Mouse (Mus musculus): ENCODE measurements around the gene Elmo3. TPM values are rescaled to one million over a fixed set of nuclear protein-coding genes. Genes with fewer than 3 reads are reported as not detected.

Gene Elmo3
- total and polyA plus RNA-seq, 3 experiments = 0.72 to 1.4 (median 1.3) TPM

GRCm38 (mm10) chr8:105269075-105269458 lies 36.3 kb upstream of the Elmo3 start:
- H3K27ac ChIP-seq (ENCODE audit: insufficient read depth, low read depth) = no peak overlapping the region
- H3K27me3 ChIP-seq (replicated peaks) = no peaks in the 10 kb centered on the region
- TF ChIP-seq SIN3A (IDR thresholded peaks at IDR 0.05; ENCODE audit: low read length) (no peak), EP300 (IDR thresholded peaks at IDR 0.05; ENCODE audit: low read length) (no peak), ZKSCAN1 (IDR thresholded peaks at IDR 0.05; ENCODE audit: borderline replicate concordance, low read depth, low read length) (no peak), NELFE (IDR thresholded peaks at IDR 0.05; ENCODE audit: low read depth, low read length) (no peak), E2F4 (IDR thresholded peaks at IDR 0.05; ENCODE audit: insufficient replicate concordance, low read depth, low read length) (no peak), ETS1 (conservative IDR thresholded peaks at IDR 0.05; ENCODE audit: low read depth, low read length) (no peak), USF1 (IDR thresholded peaks at IDR 0.05; ENCODE audit: low read depth, low read length) (no peak)
- no peak overlapping the region for H3K4me3 ChIP-seq (replicated peaks in 1 of 3; ENCODE audit: low read depth in 2 of 3, low read length in 2 of 3, poor library complexity in 1 of 3)
- dilution Hi-C loops (cut with MboI; ENCODE audit: extremely low pct_ligation_motif_present, extremely low pct_unique_long_range_greater_than_20kb, low sequenced_read_pairs) = no loop called here
- DNase-seq (ENCODE audit: extremely low read depth) = no peak
- in situ Hi-C loops (cut with MboI; ENCODE audit: low pct_ligation_motif_present, low pct_unique_long_range_greater_than_20kb, low sequenced_read_pairs) = no loop called here
- H3K36me3 ChIP-seq (replicated peaks in 1 of 2; ENCODE audit: control insufficient read depth in 1 of 2, insufficient read depth in 1 of 2, low read length in 1 of 2) = peaks cover 22 to 37% of the 10 kb centered on the region in 2 experiments
- H3K4me1 ChIP-seq (ENCODE audit: control insufficient read depth in 1 of 2, insufficient read depth in 2 of 2) = peaks cover 0 to 16% of the 10 kb centered on the region in 2 experiments; a peak in 2 of 4 replicates
- peaks cover 19% of the 10 kb centered on the region for H3K9me3 ChIP-seq (replicated peaks; ENCODE audit: low read length)
- no peak overlapping the region for H3K4me2 ChIP-seq (ENCODE audit: insufficient read depth, low read depth, poor library complexity, severe bottlenecking)
- no peak overlapping the region for H3K9ac ChIP-seq (ENCODE audit: insufficient read depth, low read depth)
- H3K79me2 ChIP-seq (replicated peaks; ENCODE audit: control insufficient read depth, extremely low read depth, insufficient read depth, poor library complexity, severe bottlenecking) = no peaks in the 10 kb centered on the region

DNA sequence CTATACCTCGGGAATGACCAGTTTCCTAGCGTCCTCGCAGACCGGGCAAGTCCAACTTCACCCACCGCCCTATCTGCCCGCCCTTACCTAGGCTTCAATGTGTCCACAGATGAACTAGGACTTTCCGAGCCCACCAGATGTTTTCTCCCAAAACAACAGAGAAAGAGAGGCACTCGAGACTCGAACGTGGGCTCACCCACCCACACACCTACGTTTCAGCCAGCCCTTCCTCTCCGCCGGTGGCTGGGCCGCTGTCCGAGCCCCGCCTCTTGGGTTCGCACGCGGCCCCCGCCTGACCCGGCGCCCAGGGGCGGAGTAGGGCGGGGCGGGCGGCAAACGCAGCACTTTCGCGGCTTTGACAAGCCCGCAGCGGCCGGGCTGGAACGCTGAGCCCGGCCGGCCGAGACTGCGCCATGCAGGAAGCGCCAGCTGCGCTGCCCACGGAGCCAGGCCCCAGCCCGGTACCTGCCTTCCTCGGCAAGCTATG lies 35.9 kb upstream of the Elmo3 start, which contains the start of gene Hsf4:
Hsf4 (plus strand) TSS at position 341 of the 487 bp plus-strand sequence.
- TF ChIP-seq IRF4 (IDR thresholded peaks at IDR 0.05; ENCODE audit: low read depth, low read length) = no peak
- no peak for TF ChIP-seq USF2 (conservative IDR thresholded peaks at IDR 0.05; ENCODE audit: low read depth, low read length)
- TF ChIP-seq MYC (IDR thresholded peaks at IDR 0.05; ENCODE audit: low read depth, low read length) = no peak
- TF ChIP-seq CTCF (conservative IDR thresholded peaks at IDR 0.05 in 1 of 2, IDR thresholded peaks at IDR 0.05 in 1 of 2; ENCODE audit: low read depth in 2 of 2, low read length in 2 of 2) = no peak
- no peak for TF ChIP-seq SMC3 (IDR thresholded peaks at IDR 0.05; ENCODE audit: low read depth, low read length)
- no peak for TF ChIP-seq JUND (conservative IDR thresholded peaks at IDR 0.05; ENCODE audit: low read depth, low read length)
- TF ChIP-seq MEF2A (IDR thresholded peaks at IDR 0.05; ENCODE audit: borderline replicate concordance, low read depth, low read length) = no peak
- no peak for TF ChIP-seq PAX5 (IDR thresholded peaks at IDR 0.05; ENCODE audit: low read length)
- no peak for TF ChIP-seq E2F4 (IDR thresholded peaks at IDR 0.05; ENCODE audit: insufficient replicate concordance, low read depth, low read length)
- TF ChIP-seq RAD21 (IDR thresholded peaks at IDR 0.05; ENCODE audit: low read depth, low read length) = no peak
- TF ChIP-seq POLR2AphosphoS2 (IDR thresholded peaks at IDR 0.05; ENCODE audit: low read depth, low read length) = no peak
- TF ChIP-seq POLR2A (IDR thresholded peaks at IDR 0.05; ENCODE audit: low read depth, low read length) = no peak
- no peak for TF ChIP-seq ZNF384 (IDR thresholded peaks at IDR 0.05; ENCODE audit: low read depth, low read length)
- TF ChIP-seq UBTF (IDR thresholded peaks at IDR 0.05; ENCODE audit: low read depth, low read length) = no peak
- TF ChIP-seq SIN3A (IDR thresholded peaks at IDR 0.05; ENCODE audit: low read length) = no peak
- TF ChIP-seq ZC3H11A (IDR thresholded peaks at IDR 0.05; ENCODE audit: low read depth, low read length) = no peak
- TF ChIP-seq JUN (IDR thresholded peaks at IDR 0.05; ENCODE audit: insufficient read depth, low read depth, low read length) = no peak
- no peak for TF ChIP-seq MAX (IDR thresholded peaks at IDR 0.05; ENCODE audit: low read length)
- no peak for TF ChIP-seq NELFE (IDR thresholded peaks at IDR 0.05; ENCODE audit: low read depth, low read length)
- Histone ChIP-seq H3K4me3 (replicated peaks in 1 of 3; ENCODE audit: low read depth in 2 of 3, low read length in 2 of 3, poor library complexity in 1 of 3) (no peak within 1 kb of the TSS), H3K79me2 (replicated peaks; ENCODE audit: control insufficient read depth, extremely low read depth, insufficient read depth, poor library complexity, severe bottlenecking) (no peaks in the 10 kb centered on the region), H3K27me3 (replicated peaks) (no peaks in the 10 kb centered on the region), H3K9me3 (replicated peaks; ENCODE audit: low read length) (peaks cover 19% of the 10 kb centered on the region), H3K27ac (ENCODE audit: insufficient read depth, low read depth) (no peak within 1 kb of the TSS), H3K9ac (ENCODE audit: insufficient read depth, low read depth) (no peak within 1 kb of the TSS), H3K36me3 (replicated peaks in 1 of 2; ENCODE audit: control insufficient read depth in 1 of 2, insufficient read depth in 1 of 2, low read length in 1 of 2) (peaks cover 22 to 37% of the 10 kb centered on the region in 2 experiments), H3K4me1 (ENCODE audit: control insufficient read depth in 1 of 2, insufficient read depth in 2 of 2) (peaks cover 0 to 16% of the 10 kb centered on the region in 2 experiments; a peak in 2 of 4 replicates), H3K4me2 (ENCODE audit: insufficient read depth, low read depth, poor library complexity, severe bottlenecking) (no peak within 1 kb of the TSS)
- dilution Hi-C loops (cut with MboI; ENCODE audit: extremely low pct_ligation_motif_present, extremely low pct_unique_long_range_greater_than_20kb, low sequenced_read_pairs) (no loop called here), in situ Hi-C loops (cut with MboI; ENCODE audit: low pct_ligation_motif_present, low pct_unique_long_range_greater_than_20kb, low sequenced_read_pairs) (no loop called here)
- DNase-seq (ENCODE audit: extremely low read depth) = no peak

Data from CH12.LX (cell line).